25 mouse cellular contexts compared by ENCODE assay signal in genomic region chr19:10985889-10986288, GRCm38 (mm10). TPM values are rescaled to one million over a fixed set of nuclear protein-coding genes. Genes with fewer than 3 reads are reported as not detected.
DNase-seq lines count a peak whose midpoint lies in the region.
"Had no signal": no experiment of that assay in that cellular context is flagged by ENCODE, and none has a peak within 500 bp of the region (broad histone marks: within the 10 kb centered on the region; RNA-seq: fewer than 3 reads in every experiment).

No protein-coding gene starts in this region.

- peak; percentile 37 for DNase-seq in adrenal gland, adult 8-10 months
- DNase-seq in adrenal gland, postnatal 25 days: no peak
- DNase-seq in Muller cell, postnatal 12 days (ENCODE audit: inconsistent ontology term): peak; percentile 37
- peak; percentile 25 for DNase-seq in fibroblast of lung, adult 2 months (ENCODE audit: low read depth)
- DNase-seq in lung, adult 18-20 months: no peak
- no peak for DNase-seq in layer of hippocampus, adult 9-10 months (ENCODE audit: low spot score)
- no peak for DNase-seq in MN1 (ENCODE audit: low spot score)
- DNase-seq: cerebellum, adult 18-20 months; cerebellum, postnatal 10 days; gastrocnemius, postnatal 10 days; heart, postnatal 14 days; kidney, adult 18-20 months; kidney, postnatal 4 days; layer of hippocampus, postnatal 36 days; left cerebral cortex, postnatal 4 days; liver, postnatal 0 days; lung, postnatal 4 days; right cerebral cortex, postnatal 25 days; spleen, adult 18-20 months; thymus, adult 18-20 months; thymus, postnatal 25 days had no signal

RNA-seq across cellular contexts. Expression of gene Ms4a15, which starts 7.2 kb away (rescaled TPM):
- not detected for total RNA-seq in adrenal gland, adult 8-10 months (2022)
- total RNA-seq in adrenal gland, postnatal 25 days (2021): not detected in 2 replicates
- total RNA-seq: common myeloid progenitor, adult 5-6 weeks; G1E; gastrocnemius, postnatal 10 days; heart, postnatal 14 days; layer of hippocampus, adult 8-10 months; layer of hippocampus, postnatal 36 days; neutrophil, adult 5-6 weeks had no signal

RNA-seq across cellular contexts. Expression of gene Ms4a10, which starts 11.4 kb away (rescaled TPM):
- 10 to 100 TPM in 2 of 4 experiments, 1 to 10 TPM in 1, not detected in 1; 1.1 to 60.0 (median 24.4) TPM for total RNA-seq in adrenal gland, adult 8-10 months (2022)
- total RNA-seq in adrenal gland, postnatal 25 days (2021): 30.9 and 39.3 TPM in 2 replicates
- total RNA-seq: common myeloid progenitor, adult 5-6 weeks; G1E; gastrocnemius, postnatal 10 days; heart, postnatal 14 days; layer of hippocampus, adult 8-10 months; layer of hippocampus, postnatal 36 days; left cerebral cortex, postnatal 4 days; neutrophil, adult 5-6 weeks had no signal

RNA-seq across cellular contexts. Expression of gene Ms4a18, which starts 31.9 kb away (rescaled TPM):
- total RNA-seq in adrenal gland, adult 8-10 months (2022): not detected
- not detected in 2 replicates for total RNA-seq in adrenal gland, postnatal 25 days (2021)
- total RNA-seq: common myeloid progenitor, adult 5-6 weeks; G1E; gastrocnemius, postnatal 10 days; heart, postnatal 14 days; layer of hippocampus, adult 8-10 months; layer of hippocampus, postnatal 36 days; left cerebral cortex, postnatal 4 days; neutrophil, adult 5-6 weeks had no signal

RNA-seq across cellular contexts. Expression of gene Ccdc86, which starts 36.8 kb away (rescaled TPM):
- total RNA-seq in adrenal gland, adult 8-10 months (2022): 10 to 100 TPM; 13.6 to 20.2 (median 17.0) TPM
- total RNA-seq in adrenal gland, postnatal 25 days (2021): 14.5 and 16.7 TPM in 2 replicates

RNA-seq across cellular contexts. Expression of gene Ptgdr2, which starts 48.9 kb away (rescaled TPM):
- total RNA-seq in adrenal gland, adult 8-10 months (2022): under 1 TPM in 3 of 4 experiments, not detected in 1; 0.09 to 0.27 (median 0.24) TPM
- total RNA-seq in adrenal gland, postnatal 25 days (2021): 0.12 and 0.48 TPM in 2 replicates
- total RNA-seq: G1E had no signal

Comparison
In these comparisons a context has a peak if more than half of its experiments do, and no peak if none do; other contexts are left out.
1. DNase-seq: peak in adrenal gland, adult 8-10 months (single experiment), Muller cell, postnatal 12 days (single experiment) and fibroblast of lung, adult 2 months (single experiment); none in adrenal gland, postnatal 25 days (single experiment), lung, adult 18-20 months (0 of 2), layer of hippocampus, adult 9-10 months (single experiment) and MN1 (single experiment).